Comparison of ENCODE assay signal across 8 mouse cellular contexts in genomic region chr4:7450991-7451390, GRCm38 (mm10).
"Had no signal": no experiment of that assay in that cellular context is flagged by ENCODE, and none has a peak within 500 bp of the region (broad histone marks: within the 10 kb centered on the region; RNA-seq: fewer than 3 reads in every experiment).

No protein-coding gene starts in this region.

- DNase-seq: liver; liver, embryonic 13.5 days; liver, postnatal 0 days; lung, adult 2 months; lung, postnatal 14 days; lung, postnatal 36 days; right cerebral cortex, postnatal 25 days; right cerebral cortex, postnatal 4 days had no signal
